Mouse (Mus musculus) left cerebral cortex, adult 2 months (tissue): ENCODE data around the gene Fam20b. TPM values are rescaled to one million over a fixed set of nuclear protein-coding genes. Genes with fewer than 3 reads are reported as not detected.

Experiments
- DNase-seq, 2 experiments: peaks; one replicate each; pipeline ENCODE4 v3.0.0; 2021 to 2022; ENCODE audit warnings: low spot score in 2 of 2, mixed read lengths in 1 of 2; ENCODE audit errors: extremely low spot score in 1 of 2
- H3K27ac ChIP-seq: fragments of 200-600 bp; 2 replicates; pipeline ENCODE4 v1.8.1; 2022
- H3K4me3 ChIP-seq: fragments of 200-600 bp; 2 replicates; pipeline ENCODE4 v1.8.1; 2022
- CTCF ChIP-seq: fragments of 200-600 bp; IDR thresholded peaks from 2 replicates; pipeline ENCODE4 v1.8.1; 2022; ENCODE audit warnings: antibody characterized with exemption, mild to moderate bottlenecking, moderate library complexity
- intact Hi-C: fragments of 180-260 bp; cut with DNase I; formaldehyde crosslinking; loops from one replicate; pipeline ENCODE4 v1.15.1; 2025
- total RNA-seq, 2 experiments: library from RNA; stranded (reverse); gene quantifications; 2 replicates each; pipeline ENCODE4 v1.2.3; 2021

The Fam20b gene
- total RNA-seq, 2 experiments from 2014 or later, result 74.0 to 78.6 TPM

GRCm38 (mm10) chr1:156641808-156642207 lies 77.1 kb downstream of the Fam20b start:
- intact Hi-C loops, result no loop called here
- H3K4me3 ChIP-seq, result no peak overlapping the region
- TF ChIP-seq CTCF, result no peak
- no peak for DNase-seq
- H3K27ac ChIP-seq, result no peak overlapping the region

- Histone ChIP-seq H3K4me3 (no peak overlapping the region), H3K27ac (no peak overlapping the region)
- intact Hi-C loops, result no loop called here
- no peak for DNase-seq
- peak; percentile 44 for TF ChIP-seq CTCF
These were observed 78.3 kb downstream of the Fam20b start for GRCm38 (mm10) chr1:156640577-156640976.

DNA sequence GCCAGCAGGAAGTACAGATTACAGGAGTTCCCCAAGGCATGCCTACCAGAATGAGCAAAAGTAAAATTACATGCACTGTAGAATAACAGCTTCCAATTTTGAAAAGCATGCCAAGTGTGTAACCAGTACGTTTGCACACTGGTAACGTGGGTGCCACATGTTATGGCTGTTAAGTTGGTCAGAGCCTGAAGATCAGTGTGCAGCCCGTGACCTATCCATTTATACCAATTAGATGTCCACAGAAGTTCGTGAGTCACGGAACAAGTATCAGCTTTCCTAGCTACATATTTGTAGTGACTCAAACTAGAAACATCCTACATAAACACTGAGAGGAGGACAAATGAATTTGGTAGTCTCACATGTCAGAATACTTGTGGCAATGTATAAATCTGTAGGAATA lies 79.4 kb downstream of the Fam20b start:
- no peak for DNase-seq
- no peak for TF ChIP-seq CTCF
- intact Hi-C loops, result no loop called here
- Histone ChIP-seq H3K4me3 (no peak overlapping the region), H3K27ac (no peak overlapping the region)

- intact Hi-C loops, result no loop called here
- no peak overlapping the region for H3K27ac ChIP-seq
- no peak for TF ChIP-seq CTCF
- no peak for DNase-seq
- no peak overlapping the region for H3K4me3 ChIP-seq
These were observed 83.7 kb downstream of the Fam20b start for GRCm38 (mm10) chr1:156635148-156635547.

DNA sequence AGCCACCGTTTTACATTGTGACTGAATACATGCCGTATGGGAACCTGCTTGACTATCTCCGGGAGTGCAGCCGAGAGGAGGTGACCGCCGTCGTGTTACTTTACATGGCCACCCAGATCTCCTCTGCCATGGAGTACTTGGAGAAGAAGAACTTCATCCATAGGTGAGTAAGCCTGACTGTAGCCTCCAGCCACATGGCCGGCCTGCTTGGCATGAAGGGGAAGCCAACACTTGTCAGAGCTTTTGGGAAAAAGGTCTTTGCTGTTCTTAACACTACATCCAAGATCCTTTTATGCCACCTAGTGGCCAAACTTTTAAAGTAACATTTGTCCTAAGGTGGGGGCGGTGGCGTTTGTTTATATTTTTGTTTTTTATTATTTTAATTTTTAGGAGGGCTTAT lies 85.8 kb downstream of the Fam20b start:
- no peak overlapping the region for H3K4me3 ChIP-seq
- TF ChIP-seq CTCF, result peak; percentile 78
- H3K27ac ChIP-seq, result no peak overlapping the region
- intact Hi-C loops, result loop anchor here (2.0 to 5.0 kb wide), 4 partner anchors 51 to 212 kb away; partner anchors contain the start of genes Abl2 and Axdnd1
- no peak for DNase-seq

DNA sequence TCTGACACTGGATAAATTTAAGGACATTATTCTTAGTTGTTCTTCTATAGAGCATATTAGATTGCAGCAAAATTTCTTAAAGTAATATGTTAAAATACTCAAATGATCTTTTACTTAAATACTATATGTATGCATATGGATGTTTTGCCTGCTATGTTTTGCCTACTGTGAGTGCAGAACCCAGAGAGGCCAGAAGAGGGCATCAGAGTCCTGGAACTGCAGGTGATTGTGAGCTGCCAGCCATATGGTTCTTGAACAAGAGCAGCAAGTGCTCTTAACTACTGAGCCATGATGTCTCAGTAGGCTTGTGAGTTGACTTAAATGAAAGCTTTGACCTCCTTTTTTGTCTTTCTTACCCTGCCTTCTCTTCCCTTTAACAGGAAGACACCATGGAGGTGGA lies 87.9 kb downstream of the Fam20b start:
- H3K27ac ChIP-seq, result no peak overlapping the region
- TF ChIP-seq CTCF, result peak; percentile 39
- intact Hi-C loops, result loop anchor here (5.0 kb wide), 2 partner anchors 49 to 74 kb away; partner anchors contain the start of gene Abl2
- no peak for DNase-seq
- no peak overlapping the region for H3K4me3 ChIP-seq

- TF ChIP-seq CTCF, result no peak
- Histone ChIP-seq H3K27ac (no peak overlapping the region), H3K4me3 (no peak overlapping the region)
- intact Hi-C loops, result loop anchor here (5.0 kb wide), 2 partner anchors 48 to 73 kb away; partner anchors contain the start of gene Abl2
- peak in 1 of 2 experiments; percentile 38 for DNase-seq
These were observed 88.9 kb downstream of the Fam20b start for GRCm38 (mm10) chr1:156629984-156630383.

Other genes with a start within 250 kb of the Fam20b start
- gene Soat1, start 244.8 kb downstream of the Fam20b start, total RNA-seq, result 10 to 100 TPM; 40.8 to 48.5 TPM
- 10 to 100 TPM; 43.3 to 44.5 TPM for gene Gm10031, start 195.1 kb downstream of the Fam20b start, total RNA-seq
- 10 to 100 TPM; 63.5 to 73.9 TPM for gene Abl2, start 160.3 kb downstream of the Fam20b start, total RNA-seq
- 1 to 10 TPM; 7.3 to 7.9 TPM for gene Tor3a, start 44.7 kb downstream of the Fam20b start, total RNA-seq
- gene Angptl1, start 119.5 kb upstream of the Fam20b start, total RNA-seq, result under 1 TPM; 0.42 to 0.68 TPM
- 10 to 100 TPM; 40.5 to 43.2 TPM for gene Ralgps2, start 220.5 kb upstream of the Fam20b start, total RNA-seq